Mouse (Mus musculus): ENCODE measurements at regions not wholly inside any gene's neighbourhood (a gene's known extent, or its start where the extent isn't known, plus 50 kb on each side); places are given as distances from the start of the nearest gene placed in this dataset.

DNA sequence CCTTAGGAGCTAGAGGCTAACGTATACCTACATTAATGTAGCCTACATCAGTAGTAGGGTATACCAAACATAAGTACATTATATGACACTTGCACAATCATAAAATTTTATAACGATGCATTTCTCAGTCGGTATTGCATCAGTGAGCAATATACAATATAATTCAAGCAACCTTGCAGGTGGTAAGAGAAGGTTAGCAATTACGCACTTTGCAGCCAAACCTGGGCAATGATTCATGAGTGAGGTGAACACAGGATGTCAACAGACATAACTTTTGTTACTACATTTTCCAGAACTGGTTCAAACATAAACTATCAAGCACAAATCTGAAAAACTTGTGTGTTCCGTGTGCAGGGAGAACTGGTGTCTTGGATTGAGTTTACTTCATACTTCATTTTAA lies 229.9 kb upstream of the Zpld1 start:
- TF ChIP-seq CTCF (IDR thresholded peaks at IDR 0.05; ENCODE audit: extremely low read depth, insufficient read depth, low read length) (no peak), POLR2A (IDR thresholded peaks at IDR 0.05; ENCODE audit: extremely low read depth, insufficient read depth, low read length) (no peak)

All from cortical plate, adult 2 months (tissue).